Mouse (Mus musculus) gastrocnemius, adult 18-20 months (tissue): ENCODE data around the gene Tescl. TPM values are rescaled to one million over a fixed set of nuclear protein-coding genes. Genes with fewer than 3 reads are reported as not detected.

Source experiments
- DNase-seq: peaks from one replicate; pipeline ENCODE4 v3.0.0; 2021; ENCODE audit warnings: low spot score
- long read RNA-seq, 2 experiments: library from polyadenylated mRNA; stranded (forward); transcript quantifications; one replicate each; pipeline ENCODE4 v2.0.0; 2021
- total RNA-seq, 2 experiments: library from RNA; stranded (reverse); gene quantifications; 2 replicates each; pipeline ENCODE4 v1.2.3; 2021

Tescl gene
- not detected for total RNA-seq
- long read RNA-seq, experiment 1, result 0 reads
- long read RNA-seq, experiment 2, result 0 reads

GRCm38 (mm10) chr7:24333304-24333986 is at the start of gene Tescl:
Gene Tescl, minus strand, starts transcription at chr7:24333936.
- no peak for DNase-seq

- no peak for DNase-seq
These were observed 49.1 kb upstream of the Tescl start for GRCm38 (mm10) chr7:24382730-24383372.

GRCm38 (mm10) chr7:24380370-24380769 is 46.6 kb upstream of the Tescl start:
- no peak for DNase-seq

- no peak for DNase-seq
These were observed 46.2 kb upstream of the Tescl start for GRCm38 (mm10) chr7:24379934-24380333.

- DNase-seq, result no peak
These were observed 44.4 kb upstream of the Tescl start for GRCm38 (mm10) chr7:24378049-24378701.

- DNase-seq, result peak; percentile 26
These were observed 43.5 kb upstream of the Tescl start for GRCm38 (mm10) chr7:24377091-24377865.

- no peak for DNase-seq
These were observed 42.7 kb upstream of the Tescl start for GRCm38 (mm10) chr7:24376456-24376855.

GRCm38 (mm10) chr7:24373538-24374379 is 40.0 kb upstream of the Tescl start:
- DNase-seq, result no peak

GRCm38 (mm10) chr7:24372786-24373185 is 39.0 kb upstream of the Tescl start:
- DNase-seq, result no peak

GRCm38 (mm10) chr7:24372300-24372699 is 38.6 kb upstream of the Tescl start:
- no peak for DNase-seq

GRCm38 (mm10) chr7:24371809-24372145 is 38.0 kb upstream of the Tescl start:
- no peak for DNase-seq

GRCm38 (mm10) chr7:24371012-24371808 is 37.5 kb upstream of the Tescl start:
- DNase-seq, result no peak

- DNase-seq, result no peak
These were observed 36.2 kb upstream of the Tescl start, which contains the start of gene Kcnn4 for GRCm38 (mm10) chr7:24369731-24370541. Gene Kcnn4, plus strand, starts transcription at chr7:24370263.

- no peak for DNase-seq
These were observed 35.2 kb upstream of the Tescl start for GRCm38 (mm10) chr7:24368946-24369345.

GRCm38 (mm10) chr7:24368226-24368625 is 34.5 kb upstream of the Tescl start:
- DNase-seq, result no peak

GRCm38 (mm10) chr7:24366716-24367632 is 33.2 kb upstream of the Tescl start:
- no peak for DNase-seq

- DNase-seq, result no peak
These were observed 31.7 kb upstream of the Tescl start for GRCm38 (mm10) chr7:24365258-24366014.
